Mouse (Mus musculus) frontal cortex, adult 2 months (tissue): ENCODE results near the gene Ambra1. TPM values are rescaled to one million over a fixed set of nuclear protein-coding genes. Genes with fewer than 3 reads are reported as not detected.

ENCODE experiments used
- DNase-seq, 2 experiments: peaks; one replicate each; pipeline ENCODE4 v3.0.0; 2022; ENCODE audit warnings: low spot score in 1 of 2; ENCODE audit errors: extremely low spot score in 1 of 2
- polyA plus RNA-seq: library from polyadenylated mRNA; depleted of rRNA; stranded (reverse); fragments of >200 nt; gene quantifications from 2 replicates; pipeline ENCODE4 v1.2.3, GENCODE M21; 2012

The Ambra1 gene
- polyA plus RNA-seq, 1 experiment: 39.1 TPM

GRCm38 (mm10) chr2:91859423-91859822 lies 129.5 kb downstream of the Ambra1 start:
- peak in 1 of 2 experiments; percentile 32 for DNase-seq

- peak in 1 of 2 experiments; percentile 42 for DNase-seq
Measured at GRCm38 (mm10) chr2:91870754-91871153, 140.8 kb downstream of the Ambra1 start.

- no peak for DNase-seq
Measured at GRCm38 (mm10) chr2:91871225-91871624, 141.3 kb downstream of the Ambra1 start.

GRCm38 (mm10) chr2:91872658-91873057 lies 142.7 kb downstream of the Ambra1 start:
- no peak for DNase-seq

- no peak for DNase-seq
Measured at GRCm38 (mm10) chr2:91876000-91876805, 146.3 kb downstream of the Ambra1 start.

GRCm38 (mm10) chr2:91876806-91877140 lies 146.8 kb downstream of the Ambra1 start:
- DNase-seq: no peak

GRCm38 (mm10) chr2:91878387-91879180 lies 148.7 kb downstream of the Ambra1 start:
- DNase-seq: peak in 1 of 2 experiments; percentile 34

GRCm38 (mm10) chr2:91883961-91884360 lies 154.0 kb downstream of the Ambra1 start:
- no peak for DNase-seq

- DNase-seq: no peak
Measured at GRCm38 (mm10) chr2:91884616-91885015, 154.7 kb downstream of the Ambra1 start.

GRCm38 (mm10) chr2:91894716-91895115 lies 164.8 kb downstream of the Ambra1 start:
- DNase-seq: no peak

- no peak for DNase-seq
Measured at GRCm38 (mm10) chr2:91895401-91895800, 165.5 kb downstream of the Ambra1 start.

GRCm38 (mm10) chr2:91897968-91898367 lies 168.0 kb downstream of the Ambra1 start:
- no peak for DNase-seq

- DNase-seq: no peak
Measured at GRCm38 (mm10) chr2:91899141-91899540, 169.2 kb downstream of the Ambra1 start.

GRCm38 (mm10) chr2:91900431-91900830 lies 170.5 kb downstream of the Ambra1 start:
- no peak for DNase-seq

- no peak for DNase-seq
Measured at GRCm38 (mm10) chr2:91902336-91902735, 172.4 kb downstream of the Ambra1 start.

- peak in 1 of 2 experiments; percentile 60 for DNase-seq
Measured at GRCm38 (mm10) chr2:91903171-91903925, 173.4 kb downstream of the Ambra1 start.

- DNase-seq: peak in 1 of 2 experiments; percentile 41
Measured at GRCm38 (mm10) chr2:91904618-91905307, 174.8 kb downstream of the Ambra1 start.

GRCm38 (mm10) chr2:91906141-91906540 lies 176.2 kb downstream of the Ambra1 start:
- DNase-seq: no peak

- no peak for DNase-seq
Measured at GRCm38 (mm10) chr2:91912616-91913015, 182.7 kb downstream of the Ambra1 start.

- no peak for DNase-seq
Measured at GRCm38 (mm10) chr2:91913328-91914110, 183.6 kb downstream of the Ambra1 start.
